Mouse (Mus musculus): ENCODE measurements around the gene Mfsd13b.

DNA sequence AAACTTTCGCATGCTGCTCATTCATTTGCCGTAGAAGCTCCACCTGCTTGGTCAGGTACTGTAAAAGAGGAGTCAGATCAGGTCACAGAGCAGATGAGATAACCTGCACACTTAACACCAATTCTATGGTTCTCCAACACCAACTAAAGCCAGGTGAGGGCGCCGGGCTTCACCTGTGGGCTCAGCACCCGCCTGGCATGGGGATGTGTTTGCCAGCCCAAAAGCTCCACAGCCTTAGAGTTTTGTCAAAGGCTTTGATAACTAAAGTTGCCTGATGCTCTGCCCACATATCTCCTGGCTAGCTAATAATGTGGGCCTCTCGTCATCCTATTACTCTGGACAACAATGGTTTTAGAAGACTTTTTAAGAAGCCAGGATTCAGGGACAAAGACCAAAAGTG, 21.7 kb upstream of the Mfsd13b start:
- TF ChIP-seq CTCF (IDR thresholded peaks at IDR 0.05; ENCODE audit: low read depth, low read length): peak; percentile 7
- no peak for TF ChIP-seq EP300 (IDR thresholded peaks at IDR 0.05; ENCODE audit: insufficient read depth, low read depth, low read length)
